Mouse (Mus musculus) R1 (cell line): ENCODE results near the gene Pnmt.

Source experiments
- DNase-seq: peaks from one replicate; pipeline ENCODE4 v3.0.0-alpha.2; 2018; ENCODE audit warnings: low read depth, low spot score

Gene Pnmt

DNA sequence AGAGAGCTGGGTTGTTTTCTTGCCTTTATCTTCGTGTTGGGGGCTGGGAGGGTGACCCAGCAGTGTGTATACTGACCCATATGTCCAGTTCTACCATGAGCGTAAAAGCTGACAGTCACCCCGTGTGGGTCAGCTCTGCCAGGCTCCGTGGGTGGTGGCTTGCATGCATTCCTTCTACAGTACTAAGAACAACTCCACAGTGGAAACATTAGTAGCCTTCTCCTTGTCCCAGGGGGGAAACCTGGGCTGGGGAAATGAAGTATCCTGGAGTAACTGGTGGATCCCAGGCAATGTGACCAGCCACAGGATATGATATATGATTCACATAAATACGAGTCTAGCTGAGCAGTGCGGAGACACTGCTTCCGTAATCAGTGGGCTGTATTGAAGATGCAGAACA is 27.5 kb downstream of the Pnmt start:
- DNase-seq: no peak

- DNase-seq: no peak
Measured at GRCm38 (mm10) chr11:98414162-98414561, 27.9 kb downstream of the Pnmt start.

GRCm38 (mm10) chr11:98417074-98417473 is 30.8 kb downstream of the Pnmt start:
- DNase-seq: no peak

DNA sequence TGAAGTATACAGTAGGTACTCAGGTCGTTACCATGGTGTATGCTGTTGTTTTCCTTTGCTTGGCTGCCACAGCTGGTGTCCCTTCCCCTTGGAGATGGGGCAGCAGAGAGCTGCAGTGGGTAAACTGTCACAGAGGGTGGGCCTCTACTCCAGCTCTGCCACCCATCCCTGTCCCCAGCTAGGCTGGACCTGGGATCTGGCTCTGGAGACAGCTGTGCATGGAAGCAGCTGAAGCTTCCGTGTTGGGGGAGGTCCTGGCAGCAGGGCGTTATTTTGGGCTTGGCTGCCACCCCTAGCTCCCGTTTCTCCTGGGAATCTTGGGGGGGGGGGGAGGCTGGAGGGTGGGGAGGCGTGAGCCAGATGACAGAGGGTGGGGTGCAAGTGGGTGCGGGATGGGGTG is 32.0 kb downstream of the Pnmt start:
- DNase-seq: no peak

- no peak for DNase-seq
Measured at GRCm38 (mm10) chr11:98418939-98419547, 32.8 kb downstream of the Pnmt start.

- DNase-seq: no peak
Measured at GRCm38 (mm10) chr11:98426592-98426991, 40.3 kb downstream of the Pnmt start.

- DNase-seq: no peak
Measured at GRCm38 (mm10) chr11:98428436-98428835, 42.2 kb downstream of the Pnmt start.

GRCm38 (mm10) chr11:98431743-98432502 is 45.7 kb downstream of the Pnmt start:
- no peak for DNase-seq

DNA sequence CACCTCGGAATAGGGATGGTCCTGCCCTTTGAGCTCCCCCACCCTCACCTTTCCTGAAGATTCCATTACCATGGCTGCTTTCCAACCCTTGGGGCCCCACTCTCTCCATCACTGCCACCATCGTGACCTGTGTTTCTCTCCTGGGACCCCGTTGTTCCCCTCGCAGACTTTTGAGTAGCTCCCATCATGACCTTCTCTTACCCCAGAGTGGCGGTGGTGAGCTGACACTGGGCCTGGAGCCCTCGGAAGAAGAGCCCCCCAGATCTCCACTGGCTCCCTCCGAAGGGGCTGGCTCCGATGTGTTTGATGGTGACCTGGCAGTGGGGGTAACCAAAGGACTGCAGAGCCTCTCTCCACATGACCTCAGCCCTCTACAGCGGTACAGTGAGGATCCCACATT is 49.5 kb downstream of the Pnmt start:
- no peak for DNase-seq

GRCm38 (mm10) chr11:98437441-98437840 is 51.2 kb downstream of the Pnmt start:
- DNase-seq: no peak
